Mouse (Mus musculus) left cerebral cortex, adult 11 months (tissue): ENCODE results near the gene Nkx2-3.
A peak's percentile ranks its signal among the peaks of the same experiment; 100 is the strongest.

ENCODE experiments used
- DNase-seq: peaks from one replicate; pipeline ENCODE4 v3.0.0; 2022; ENCODE audit warnings: low spot score

The Nkx2-3 gene

GRCm38 (mm10) chr19:43612051-43612450, at the start of gene Nkx2-3:
Gene Nkx2-3 (plus strand): TSS chr19:43612325.
- DNase-seq, result no peak

DNA sequence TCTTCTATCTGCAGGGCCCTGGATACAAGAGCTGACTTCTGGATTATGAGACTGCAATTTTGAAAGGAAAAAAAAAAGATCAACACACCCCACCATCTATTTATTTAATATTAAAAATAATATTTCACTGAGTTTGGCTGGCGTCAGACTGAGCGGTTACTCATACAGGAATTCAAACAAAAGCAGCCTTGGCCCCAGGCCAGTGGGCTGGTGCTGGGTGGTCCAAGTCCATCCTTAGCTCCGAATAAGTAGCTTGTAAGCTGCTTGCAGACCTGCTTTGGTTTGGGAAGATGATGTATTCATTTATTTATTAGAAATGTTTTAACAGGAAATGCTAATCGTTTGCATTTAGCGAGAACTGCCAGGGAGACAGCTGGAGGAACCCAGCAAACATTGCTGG, 49.0 kb upstream of the Nkx2-3 start:
- DNase-seq, result no peak

- no peak for DNase-seq
Observed at GRCm38 (mm10) chr19:43568298-43568697, 43.8 kb upstream of the Nkx2-3 start.

GRCm38 (mm10) chr19:43569133-43569532, 43.0 kb upstream of the Nkx2-3 start:
- DNase-seq, result no peak

GRCm38 (mm10) chr19:43570831-43571790, 41.0 kb upstream of the Nkx2-3 start:
- DNase-seq, result peak; percentile 57

DNA sequence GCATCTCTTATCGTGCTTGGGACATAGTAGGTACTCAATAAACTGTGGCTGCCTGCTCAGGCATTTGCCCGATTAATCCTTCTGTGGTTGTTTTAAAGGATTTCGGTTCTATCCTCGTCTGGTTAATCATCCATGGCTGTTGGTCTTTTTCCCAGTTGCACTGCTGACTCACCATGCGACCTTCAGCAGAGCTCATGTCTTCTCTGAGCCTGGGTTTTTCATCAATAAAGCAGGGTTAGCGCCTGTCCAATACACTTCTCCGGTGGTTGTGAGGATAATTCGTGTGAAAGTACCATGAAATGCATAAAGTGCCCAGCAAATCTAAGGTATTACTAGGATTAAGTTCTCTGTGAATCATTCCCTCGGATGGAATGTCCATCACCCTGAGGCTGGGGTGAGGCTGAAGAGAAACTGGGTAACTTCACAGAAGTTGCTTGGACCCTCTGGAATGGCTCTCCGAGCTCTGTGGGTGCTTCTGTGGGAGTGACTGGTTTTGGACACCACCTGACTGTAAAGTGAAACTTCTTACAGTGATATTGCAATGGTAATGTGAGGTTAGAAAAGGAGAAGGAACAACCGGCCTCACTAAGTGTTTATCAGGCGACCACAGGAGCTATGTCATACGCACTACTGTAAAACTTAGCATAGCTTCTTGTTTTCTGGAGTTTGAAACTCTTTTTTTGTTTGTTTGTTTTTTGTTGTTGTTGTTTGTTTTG, 32.9 kb upstream of the Nkx2-3 start:
- DNase-seq, result no peak

DNA sequence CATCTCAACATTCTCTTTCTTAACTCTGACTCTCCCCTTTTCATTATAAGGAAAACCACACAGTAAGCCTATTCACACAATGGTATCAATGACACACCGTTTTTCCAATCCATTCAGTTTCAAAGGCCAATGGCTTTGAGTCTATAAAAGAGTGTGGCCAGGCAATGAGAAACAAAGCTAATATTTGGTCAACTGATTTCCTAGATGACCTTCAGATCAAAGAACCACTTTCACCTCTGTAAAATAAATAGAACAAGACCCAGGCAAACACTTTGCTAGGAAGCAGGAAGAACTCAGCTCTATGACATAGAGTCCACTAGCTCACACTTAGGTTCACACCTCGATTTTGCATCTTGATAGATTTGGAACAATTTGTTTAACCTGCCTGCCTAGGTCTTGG, 30.9 kb upstream of the Nkx2-3 start:
- DNase-seq, result no peak

DNA sequence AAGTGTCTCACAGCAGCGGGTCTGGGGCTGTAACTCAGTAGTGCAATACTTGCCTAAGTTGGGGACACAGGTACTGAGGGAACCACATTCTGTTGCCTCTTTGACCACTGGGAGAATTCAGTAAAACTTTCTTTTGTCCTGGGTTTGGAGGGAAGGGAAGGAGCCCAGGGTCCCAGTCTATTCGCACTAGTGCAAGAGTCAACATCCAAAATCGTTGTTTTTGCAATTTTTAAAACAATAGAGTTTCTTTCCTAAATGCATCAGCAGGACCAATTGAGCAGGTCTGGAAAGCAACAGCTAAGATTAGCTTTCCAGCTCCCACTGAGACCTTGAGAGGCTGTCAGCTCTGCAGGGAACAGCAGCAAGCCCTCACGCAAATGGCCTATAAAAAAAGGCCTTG, 28.9 kb upstream of the Nkx2-3 start:
- no peak for DNase-seq

- no peak for DNase-seq
Observed at GRCm38 (mm10) chr19:43583595-43583994, 28.5 kb upstream of the Nkx2-3 start.

DNA sequence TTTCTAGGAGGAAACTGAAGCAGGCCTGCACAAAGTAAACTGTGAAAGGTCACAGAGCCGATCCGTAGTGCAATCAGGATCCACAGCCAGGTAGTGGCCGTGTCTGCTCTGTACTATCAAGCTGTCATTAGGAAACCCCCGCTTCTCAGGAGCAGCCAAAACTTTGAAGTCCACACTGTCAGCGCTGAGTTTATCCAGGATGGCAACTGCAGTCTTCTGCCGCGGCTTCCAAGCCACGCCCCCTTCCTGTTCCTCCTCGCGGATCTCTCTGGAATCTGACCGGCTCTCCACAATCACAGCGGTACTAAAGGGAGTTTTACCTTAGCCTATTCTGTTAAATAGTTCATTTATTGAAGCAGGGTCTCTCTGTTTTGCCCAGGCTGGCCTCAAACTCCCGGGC, 27.3 kb upstream of the Nkx2-3 start:
- DNase-seq, result no peak

- no peak for DNase-seq
Observed at GRCm38 (mm10) chr19:43592026-43592425, 20.1 kb upstream of the Nkx2-3 start.

GRCm38 (mm10) chr19:43596981-43597380, 15.1 kb upstream of the Nkx2-3 start:
- no peak for DNase-seq

DNA sequence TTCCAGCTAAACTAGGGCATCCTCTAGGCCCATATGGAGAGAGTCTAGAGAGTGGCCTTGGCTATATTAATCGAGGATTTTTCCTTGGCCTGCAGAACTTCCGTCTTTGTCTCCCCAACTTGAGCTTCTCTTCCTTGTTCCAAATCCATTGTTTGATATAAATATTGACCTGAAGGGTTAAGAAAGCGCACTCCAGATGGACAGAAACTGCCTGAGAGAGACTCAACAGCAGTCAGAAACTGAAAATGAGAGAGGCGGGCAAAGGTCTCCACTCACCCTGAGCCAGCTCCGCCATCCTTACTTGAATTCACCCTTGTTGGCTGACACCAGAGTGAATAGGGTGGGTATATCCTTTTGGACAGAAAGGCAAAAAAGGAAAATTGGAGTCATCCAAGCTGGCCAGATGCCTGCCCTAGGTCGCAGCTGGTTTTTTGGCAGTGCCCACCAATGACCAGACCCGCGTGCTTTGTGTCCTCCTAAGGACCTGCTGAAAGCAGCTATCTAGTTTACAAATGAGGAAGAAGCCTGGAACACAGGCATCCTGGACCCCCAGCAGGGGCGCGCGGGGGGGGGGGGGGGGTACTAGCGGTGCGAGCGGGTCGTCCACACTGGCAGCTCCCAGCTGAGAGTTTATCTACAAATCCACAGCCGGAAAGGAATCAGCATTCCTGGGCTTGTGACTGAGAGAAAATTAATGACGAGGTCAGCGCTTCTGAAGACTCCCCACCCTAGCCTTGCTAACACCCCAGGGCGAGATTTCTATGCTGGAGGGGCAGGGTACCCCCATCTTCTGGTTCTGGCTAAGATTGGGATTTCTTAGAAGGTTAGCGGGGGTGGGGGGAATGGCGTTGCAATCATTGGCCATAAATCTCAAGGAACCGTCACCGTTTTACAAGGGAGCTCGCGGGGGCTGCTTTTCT, 13.1 kb upstream of the Nkx2-3 start:
- no peak for DNase-seq

GRCm38 (mm10) chr19:43599776-43600544, 12.2 kb upstream of the Nkx2-3 start:
- no peak for DNase-seq

- DNase-seq, result no peak
Observed at GRCm38 (mm10) chr19:43600545-43601331, 11.4 kb upstream of the Nkx2-3 start.

DNA sequence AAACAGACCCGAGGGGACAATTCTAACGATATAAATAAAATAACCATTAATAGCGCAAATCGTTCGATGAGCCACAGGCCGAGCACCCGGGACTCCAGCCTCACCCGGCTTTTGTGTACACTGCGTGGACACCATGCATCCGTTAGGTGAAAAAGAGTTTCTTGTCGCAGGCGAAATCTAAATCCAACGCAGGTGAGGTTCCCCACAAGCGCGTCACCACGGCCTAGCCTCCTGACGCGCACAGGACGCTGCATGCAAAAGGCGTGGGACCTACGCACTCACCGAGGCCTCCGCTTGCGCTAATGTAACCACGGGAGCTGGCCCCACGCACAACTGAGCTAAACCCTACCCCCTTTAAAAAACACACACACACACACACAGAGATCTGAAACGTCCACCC, 10.7 kb upstream of the Nkx2-3 start:
- DNase-seq, result no peak

DNA sequence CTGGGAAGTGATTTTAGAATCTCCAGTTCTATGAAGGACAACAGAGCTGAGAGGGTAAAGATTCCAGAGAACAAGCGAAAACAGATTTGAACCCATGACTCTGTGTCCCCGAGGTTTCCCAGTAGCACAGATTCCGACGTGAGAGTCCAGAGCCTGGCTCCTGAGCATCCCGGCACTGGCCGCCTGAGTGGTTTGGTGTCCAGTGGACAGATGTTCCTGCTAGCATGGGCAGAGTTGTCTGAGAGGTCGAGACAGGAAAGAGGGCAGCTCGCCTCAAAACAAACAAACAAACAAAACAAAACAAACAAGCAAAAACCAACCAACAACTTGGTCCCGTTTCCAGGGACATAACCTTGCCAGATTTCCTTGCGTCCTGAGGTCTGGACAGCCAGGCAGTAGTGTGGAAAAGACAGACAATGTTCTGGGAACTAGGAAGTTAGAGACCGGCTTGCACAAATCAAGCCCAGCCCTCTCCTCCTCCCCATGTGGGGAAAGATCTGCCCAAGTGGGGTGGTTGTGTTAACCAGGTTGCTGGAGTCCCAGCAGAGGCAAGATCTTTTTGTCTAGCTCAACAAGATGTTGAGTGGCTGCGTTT, 10.0 kb upstream of the Nkx2-3 start:
- no peak for DNase-seq

- no peak for DNase-seq
Observed at GRCm38 (mm10) chr19:43603521-43603920, 8.6 kb upstream of the Nkx2-3 start.

GRCm38 (mm10) chr19:43604492-43605120, 7.5 kb upstream of the Nkx2-3 start:
- no peak for DNase-seq
